22 mouse cellular contexts compared by ENCODE assay signal in the genomic region with DNA sequence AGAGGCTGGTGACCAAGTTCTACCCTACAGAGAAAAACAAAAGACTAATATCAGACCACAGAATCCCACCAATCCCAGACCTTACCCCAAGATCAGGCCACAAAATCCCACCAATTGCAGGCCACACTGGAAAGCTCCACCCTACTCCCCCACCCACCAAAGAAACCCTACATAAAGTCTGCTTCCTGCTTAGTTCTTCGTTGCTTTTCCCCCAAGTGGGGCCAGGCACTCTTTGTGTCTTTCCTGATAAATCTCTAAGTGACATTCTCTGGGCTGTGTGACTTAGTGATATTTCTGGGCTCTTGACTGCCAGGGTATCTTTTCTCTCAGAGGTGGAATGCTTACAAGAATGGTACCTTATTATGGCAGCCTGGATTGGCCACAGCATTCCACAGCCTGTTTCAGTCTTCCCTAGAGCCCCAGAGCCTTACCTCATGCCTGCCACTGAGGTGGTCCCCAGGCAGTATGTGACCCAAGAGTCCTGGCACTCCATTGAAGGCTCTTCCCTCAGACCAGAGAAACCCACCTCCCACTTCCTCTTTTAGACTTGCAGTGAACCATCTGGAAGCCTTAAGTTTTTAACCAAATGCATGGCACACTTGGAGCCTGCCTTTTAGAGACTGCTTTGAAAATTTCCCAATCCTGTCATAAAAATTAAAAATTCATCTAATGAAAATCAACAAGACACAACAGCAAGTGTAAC.
DNase-seq lines count a peak whose midpoint lies in the region; ATAC-seq and TF ChIP-seq lines count a peak whose summit lies in the region.
"Had no signal": no experiment of that assay in that cellular context is flagged by ENCODE, and none has a peak within 500 bp of the region (broad histone marks: within the 10 kb centered on the region; RNA-seq: fewer than 3 reads in every experiment).

No protein-coding gene starts in this region.

- H3K4me3 ChIP-seq in hindbrain, embryonic 10.5 days, result no peak overlapping the region
- no peak overlapping the region for H3K4me3 ChIP-seq in hindbrain, embryonic 11.5 days (ENCODE audit: low read depth, low read length)
- no peak overlapping the region for H3K4me3 ChIP-seq in CH12.LX (replicated peaks in 1 of 3; ENCODE audit: low read depth in 2 of 3, low read length in 2 of 3, poor library complexity in 1 of 3)
- H3K4me3 ChIP-seq: embryonic facial prominence, embryonic 10.5 days; forebrain, embryonic 15.5 days; heart, adult 2 months; intestine, embryonic 15.5 days had no signal

- TF ChIP-seq POLR2A in CH12.LX (IDR thresholded peaks at IDR 0.05; ENCODE audit: low read depth, low read length), result no peak

- H3K4me2 ChIP-seq in hindbrain, embryonic 11.5 days (replicated peaks; ENCODE audit: low read depth, low read length), result no peak overlapping the region
- no peak overlapping the region for H3K4me2 ChIP-seq in CH12.LX (ENCODE audit: insufficient read depth, low read depth, poor library complexity, severe bottlenecking)
- H3K4me2 ChIP-seq: forebrain, embryonic 15.5 days; heart, embryonic 11.5 days; hindbrain, embryonic 14.5 days; intestine, embryonic 15.5 days had no signal

- peaks cover 11% of the 10 kb centered on the region for H3K27me3 ChIP-seq in hindbrain, embryonic 10.5 days (ENCODE audit: insufficient read depth, poor library complexity, severe bottlenecking)
- H3K27me3 ChIP-seq in hindbrain, embryonic 11.5 days (ENCODE audit: control insufficient read depth, insufficient read depth, low read length), result no peaks in the 10 kb centered on the region
- H3K27me3 ChIP-seq in CH12.LX (replicated peaks), result peaks cover 71% of the 10 kb centered on the region
- H3K27me3 ChIP-seq: forebrain, embryonic 15.5 days; intestine, embryonic 15.5 days had no signal

- no peaks in the 10 kb centered on the region for H3K9me3 ChIP-seq in hindbrain, embryonic 10.5 days
- H3K9me3 ChIP-seq in hindbrain, embryonic 11.5 days (ENCODE audit: control insufficient read depth, low read length), result no peaks in the 10 kb centered on the region
- H3K9me3 ChIP-seq in CH12.LX (replicated peaks; ENCODE audit: low read length), result no peaks in the 10 kb centered on the region
- H3K9me3 ChIP-seq: embryonic facial prominence, embryonic 10.5 days; forebrain, embryonic 15.5 days; intestine, embryonic 15.5 days had no signal

- dilution Hi-C loops in CH12.LX (cut with MboI; ENCODE audit: extremely low pct_ligation_motif_present, extremely low pct_unique_long_range_greater_than_20kb, low sequenced_read_pairs), result no loop called here

- in situ Hi-C loops in CH12.LX (cut with MboI; ENCODE audit: low pct_ligation_motif_present, low pct_unique_long_range_greater_than_20kb, low sequenced_read_pairs), result no loop called here

- TF ChIP-seq EP300 in CH12.LX (IDR thresholded peaks at IDR 0.05; ENCODE audit: low read length), result no peak

- H3K9ac ChIP-seq in hindbrain, embryonic 11.5 days (ENCODE audit: low read depth, low read length), result no peak overlapping the region
- no peak overlapping the region for H3K9ac ChIP-seq in CH12.LX (ENCODE audit: insufficient read depth, low read depth)
- H3K9ac ChIP-seq: forebrain, embryonic 15.5 days; hindbrain, embryonic 14.5 days; intestine, embryonic 15.5 days had no signal

- H3K79me2 ChIP-seq in CH12.LX (replicated peaks; ENCODE audit: control insufficient read depth, extremely low read depth, insufficient read depth, poor library complexity, severe bottlenecking), result no peaks in the 10 kb centered on the region

- ATAC-seq in hindbrain, embryonic 11.5 days (ENCODE audit: low FRiP score), result no peak
- peak; percentile 82 for ATAC-seq in common myeloid progenitor, adult 5-6 weeks (replicated peaks; ENCODE audit: low read depth, poor library complexity, severe bottlenecking)
- peak; percentile 63 for ATAC-seq in megakaryocyte, adult 5-6 weeks (ENCODE audit: poor library complexity, severe bottlenecking)
- ATAC-seq: activated CD4-positive, CD25-positive, alpha-beta regulatory T cell, adult 4 months; forebrain, embryonic 15.5 days; intestine, embryonic 15.5 days had no signal

- WGBS in hindbrain, embryonic 10.5 days, result 69% methylated on average over 1 of the region's 1 CpGs
- WGBS in hindbrain, embryonic 11.5 days, result 75% methylated on average over 1 of the region's 1 CpGs

- TF ChIP-seq CTCF in CH12.LX (conservative IDR thresholded peaks at IDR 0.05 in 1 of 2, IDR thresholded peaks at IDR 0.05 in 1 of 2; ENCODE audit: low read depth in 2 of 2, low read length in 2 of 2), result no peak

- H3K27ac ChIP-seq in hindbrain, embryonic 10.5 days, result peak overlapping the region; percentile 5; the same call in 1 of the 2 replicates
- H3K27ac ChIP-seq in hindbrain, embryonic 11.5 days (ENCODE audit: low read depth, low read length), result no peak overlapping the region
- no peak overlapping the region for H3K27ac ChIP-seq in CH12.LX (ENCODE audit: insufficient read depth, low read depth)
- H3K27ac ChIP-seq: embryonic facial prominence, embryonic 10.5 days; forebrain, embryonic 15.5 days; heart, adult 2 months; hindbrain, embryonic 14.5 days; intestine, embryonic 15.5 days had no signal

- no peak for TF ChIP-seq RAD21 in CH12.LX (IDR thresholded peaks at IDR 0.05; ENCODE audit: low read depth, low read length)

- no peaks in the 10 kb centered on the region for H3K36me3 ChIP-seq in hindbrain, embryonic 10.5 days
- H3K36me3 ChIP-seq in hindbrain, embryonic 11.5 days (ENCODE audit: control insufficient read depth, insufficient read depth, low read length), result no peaks in the 10 kb centered on the region
- no peaks in the 10 kb centered on the region for H3K36me3 ChIP-seq in CH12.LX (replicated peaks in 1 of 2; ENCODE audit: control insufficient read depth in 1 of 2, insufficient read depth in 1 of 2, low read length in 1 of 2)
- H3K36me3 ChIP-seq: embryonic facial prominence, embryonic 10.5 days; forebrain, embryonic 15.5 days; intestine, embryonic 15.5 days had no signal

- intact Hi-C loops in heart, postnatal 25 days (cut with DNase I), result no loop called here

- no peak for DNase-seq in hindbrain, embryonic 10.5 days (ENCODE audit: low spot score)
- DNase-seq in hindbrain, embryonic 11.5 days (ENCODE audit: low spot score), result no peak
- DNase-seq in CH12.LX (ENCODE audit: extremely low read depth), result peak; percentile 11
- no peak for DNase-seq in heart, postnatal 25 days (ENCODE audit: low spot score)
- no peak for DNase-seq in urinary bladder, postnatal 36 days (ENCODE audit: low spot score in 2 of 2)
- DNase-seq in adrenal gland, adult (ENCODE audit: inconsistent age in 2 of 2, low spot score in 1 of 2), result no peak
- DNase-seq: adrenal gland, adult 2 months; adrenal gland, postnatal 25 days; cerebellum, adult 18-20 months; cerebellum, adult 9-11 months; cerebellum, postnatal 36 days; gastrocnemius, postnatal 10 days; heart, adult 2 months; heart, postnatal 36 days had no signal

- peaks cover 28% of the 10 kb centered on the region for H3K4me1 ChIP-seq in hindbrain, embryonic 10.5 days (replicated peaks)
- peaks cover 15% of the 10 kb centered on the region for H3K4me1 ChIP-seq in hindbrain, embryonic 11.5 days (replicated peaks; ENCODE audit: control insufficient read depth, insufficient read depth, low read length)
- H3K4me1 ChIP-seq in CH12.LX (ENCODE audit: control insufficient read depth in 1 of 2, insufficient read depth in 2 of 2), result peaks cover 0 to 15% of the 10 kb centered on the region in 2 experiments; a peak in 2 of 4 replicates

TF ChIP-seq in CH12.LX, 34 proteins besides CTCF, POLR2A, EP300 and RAD21:
- TF ChIP-seq NRF1 (IDR thresholded peaks at IDR 0.05; ENCODE audit: low read depth, low read length), result no peak
- TF ChIP-seq ZMIZ1 (IDR thresholded peaks at IDR 0.05; ENCODE audit: low read depth, low read length), result no peak
- no peak for TF ChIP-seq TCF12 (IDR thresholded peaks at IDR 0.05; ENCODE audit: low read depth, low read length)
- 0 out of 2 replicates have a peak, but pooled peaks have one; percentile 31 for TF ChIP-seq IRF4 (IDR thresholded peaks at IDR 0.05; ENCODE audit: low read depth, low read length)
- TF ChIP-seq ETS1 (conservative IDR thresholded peaks at IDR 0.05; ENCODE audit: low read depth, low read length), result no peak
